Mouse (Mus musculus): Measurements from ENCODE around the gene Mrps26. TPM values are rescaled to one million over a fixed set of nuclear protein-coding genes. Genes with fewer than 3 reads are reported as not detected.

The Mrps26 gene
- polyA plus RNA-seq, 1 experiment = 102 TPM

DNA sequence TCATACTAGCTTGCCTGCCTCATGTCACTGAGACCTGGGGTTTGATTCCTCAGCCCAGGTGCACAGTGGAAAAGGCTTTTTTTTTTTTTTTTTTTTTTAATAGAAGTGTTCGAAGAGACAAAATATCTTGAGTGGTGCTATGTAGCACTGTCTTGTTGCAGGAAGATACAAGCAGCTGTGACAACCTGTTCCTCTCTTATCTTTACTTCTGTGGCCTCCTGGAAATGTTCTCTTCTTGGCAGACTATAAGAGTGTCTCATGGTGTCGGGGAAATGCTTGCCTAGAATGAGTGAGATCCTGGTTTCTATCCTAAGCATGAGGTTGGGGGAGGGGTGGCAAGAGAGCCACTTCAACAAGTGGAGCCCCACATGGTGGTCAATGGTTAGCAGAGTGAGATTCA, 24.8 kb downstream of the Mrps26 start:
- Histone ChIP-seq H3K79me3 (ENCODE audit: low read depth) (no peaks in the 10 kb centered on the region), H3K27me3 (ENCODE audit: control insufficient read depth, insufficient read depth, insufficient read length) (no peaks in the 10 kb centered on the region), H3ac (ENCODE audit: control insufficient read depth, insufficient read length, low read depth) (no peak overlapping the region), H3K4me3 (ENCODE audit: insufficient read depth, poor library complexity, severe bottlenecking) (no peak overlapping the region), H3K36me3 (ENCODE audit: control insufficient read depth, insufficient read depth) (peaks cover 16% of the 10 kb centered on the region), H3K79me2 (ENCODE audit: control insufficient read depth, insufficient read depth) (no peaks in the 10 kb centered on the region)
- TF ChIP-seq CTCF (IDR thresholded peaks at IDR 0.05; ENCODE audit: control insufficient read depth, insufficient read depth, insufficient read length) (no peak), MYOD1 (IDR thresholded peaks at IDR 0.05; ENCODE audit: control insufficient read depth, insufficient read length, low read depth) (no peak), CEBPB (IDR thresholded peaks at IDR 0.05; ENCODE audit: low read depth) (no peak), USF1 (IDR thresholded peaks at IDR 0.05; ENCODE audit: low read depth) (no peak), MYOG (IDR thresholded peaks at IDR 0.05; ENCODE audit: control insufficient read depth, extremely low read depth, insufficient read length) (no peak), MAX (IDR thresholded peaks at IDR 0.05) (no peak), FOSL1 (IDR thresholded peaks at IDR 0.05; ENCODE audit: insufficient read depth, low read length, poor library complexity, severe bottlenecking) (no peak)

- no peak for TF ChIP-seq MYOD1 (IDR thresholded peaks at IDR 0.05; ENCODE audit: control insufficient read depth, insufficient read length, low read depth)
- no peak for TF ChIP-seq MAX (IDR thresholded peaks at IDR 0.05)
- no peak for TF ChIP-seq USF1 (IDR thresholded peaks at IDR 0.05; ENCODE audit: low read depth)
- no peak for TF ChIP-seq MYOG (IDR thresholded peaks at IDR 0.05; ENCODE audit: control insufficient read depth, extremely low read depth, insufficient read length)
- TF ChIP-seq FOSL1 (IDR thresholded peaks at IDR 0.05; ENCODE audit: insufficient read depth, low read length, poor library complexity, severe bottlenecking) = no peak
- no peak for TF ChIP-seq CEBPB (IDR thresholded peaks at IDR 0.05; ENCODE audit: low read depth)
- peaks cover 20% of the 10 kb centered on the region for H3K36me3 ChIP-seq (ENCODE audit: control insufficient read depth, insufficient read depth)
- H3ac ChIP-seq (ENCODE audit: control insufficient read depth, insufficient read length, low read depth) = no peak overlapping the region
- no peaks in the 10 kb centered on the region for H3K27me3 ChIP-seq (ENCODE audit: control insufficient read depth, insufficient read depth, insufficient read length)
- no peak overlapping the region for H3K4me3 ChIP-seq (ENCODE audit: insufficient read depth, poor library complexity, severe bottlenecking)
- H3K79me2 ChIP-seq (ENCODE audit: control insufficient read depth, insufficient read depth) = no peaks in the 10 kb centered on the region
- H3K79me3 ChIP-seq (ENCODE audit: low read depth) = no peaks in the 10 kb centered on the region
Observed at GRCm38 (mm10) chr2:130589157-130589556, 25.6 kb downstream of the Mrps26 start.

DNA sequence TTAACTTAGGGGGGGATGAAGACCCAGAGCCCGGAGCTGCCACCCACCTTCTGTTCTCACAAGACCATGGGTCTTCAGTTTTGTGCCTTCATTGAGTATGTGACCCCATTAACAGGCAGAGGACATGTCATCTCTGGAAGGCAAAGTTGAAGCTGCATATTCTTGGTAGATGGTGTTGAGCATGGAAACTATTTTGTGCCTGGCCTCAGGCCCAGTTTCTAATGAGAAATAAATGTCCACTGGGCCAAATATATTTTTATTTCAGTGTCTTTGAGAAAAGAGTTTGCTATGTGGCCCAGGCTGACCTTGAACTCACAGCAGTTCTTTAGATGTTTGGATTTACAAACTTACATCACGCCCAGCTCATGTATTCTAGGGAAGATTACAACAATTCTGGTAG, 26.2 kb downstream of the Mrps26 start:
- Histone ChIP-seq H3K4me3 (ENCODE audit: insufficient read depth, poor library complexity, severe bottlenecking) (no peak overlapping the region), H3K36me3 (ENCODE audit: control insufficient read depth, insufficient read depth) (peaks cover 20% of the 10 kb centered on the region), H3K79me2 (ENCODE audit: control insufficient read depth, insufficient read depth) (no peaks in the 10 kb centered on the region)

GRCm38 (mm10) chr2:130591016-130591415, 27.5 kb downstream of the Mrps26 start:
- TF ChIP-seq MYOG (IDR thresholded peaks at IDR 0.05; ENCODE audit: control insufficient read depth, extremely low read depth, insufficient read length) (no peak), MAX (IDR thresholded peaks at IDR 0.05) (no peak), CTCF (IDR thresholded peaks at IDR 0.05; ENCODE audit: control insufficient read depth, insufficient read depth, insufficient read length) (no peak), MYOD1 (IDR thresholded peaks at IDR 0.05; ENCODE audit: control insufficient read depth, insufficient read length, low read depth) (no peak), USF1 (IDR thresholded peaks at IDR 0.05; ENCODE audit: low read depth) (no peak), CEBPB (IDR thresholded peaks at IDR 0.05; ENCODE audit: low read depth) (no peak), FOSL1 (IDR thresholded peaks at IDR 0.05; ENCODE audit: insufficient read depth, low read length, poor library complexity, severe bottlenecking) (no peak)
- no peaks in the 10 kb centered on the region for H3K79me3 ChIP-seq (ENCODE audit: low read depth)
- no peaks in the 10 kb centered on the region for H3K27me3 ChIP-seq (ENCODE audit: control insufficient read depth, insufficient read depth, insufficient read length)
- H3K4me3 ChIP-seq (ENCODE audit: insufficient read depth, poor library complexity, severe bottlenecking) = no peak overlapping the region
- H3ac ChIP-seq (ENCODE audit: control insufficient read depth, insufficient read length, low read depth) = no peak overlapping the region
- peaks cover 27% of the 10 kb centered on the region for H3K36me3 ChIP-seq (ENCODE audit: control insufficient read depth, insufficient read depth)
- no peaks in the 10 kb centered on the region for H3K79me2 ChIP-seq (ENCODE audit: control insufficient read depth, insufficient read depth)

More for the DNA sequence above, 26.2 kb downstream of the Mrps26 start:
- TF ChIP-seq CTCF (IDR thresholded peaks at IDR 0.05; ENCODE audit: control insufficient read depth, insufficient read depth, insufficient read length) (no peak), MAX (IDR thresholded peaks at IDR 0.05) (no peak), MYOD1 (IDR thresholded peaks at IDR 0.05; ENCODE audit: control insufficient read depth, insufficient read length, low read depth) (no peak), MYOG (IDR thresholded peaks at IDR 0.05; ENCODE audit: control insufficient read depth, extremely low read depth, insufficient read length) (no peak), USF1 (IDR thresholded peaks at IDR 0.05; ENCODE audit: low read depth) (no peak), FOSL1 (IDR thresholded peaks at IDR 0.05; ENCODE audit: insufficient read depth, low read length, poor library complexity, severe bottlenecking) (no peak), CEBPB (IDR thresholded peaks at IDR 0.05; ENCODE audit: low read depth) (no peak)
- Histone ChIP-seq H3ac (ENCODE audit: control insufficient read depth, insufficient read length, low read depth) (no peak overlapping the region), H3K79me3 (ENCODE audit: low read depth) (no peaks in the 10 kb centered on the region), H3K27me3 (ENCODE audit: control insufficient read depth, insufficient read depth, insufficient read length) (no peaks in the 10 kb centered on the region)

DNA sequence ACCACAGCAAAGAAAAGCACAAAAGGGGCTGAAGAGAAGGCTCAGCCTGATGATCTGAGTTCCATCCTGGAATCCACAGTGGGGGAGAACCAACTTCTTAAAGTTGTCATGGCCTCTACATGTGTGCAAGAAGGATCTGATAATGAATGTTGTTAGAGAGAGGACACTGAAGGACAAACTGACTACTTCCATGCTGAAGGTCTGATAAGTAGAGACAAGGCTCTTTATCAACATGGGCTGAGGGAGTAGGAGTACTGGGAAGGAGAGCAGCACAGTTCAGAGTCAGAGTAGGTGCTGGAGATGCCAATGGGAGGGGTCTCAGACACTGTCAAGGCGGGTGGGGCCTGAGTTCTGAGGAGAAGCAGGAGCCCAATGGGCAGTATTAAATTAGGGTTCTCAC, 32.1 kb downstream of the Mrps26 start:
- Histone ChIP-seq H3K4me3 (ENCODE audit: insufficient read depth, poor library complexity, severe bottlenecking) (no peak overlapping the region), H3ac (ENCODE audit: control insufficient read depth, insufficient read length, low read depth) (no peak overlapping the region), H3K36me3 (ENCODE audit: control insufficient read depth, insufficient read depth) (peaks cover 43% of the 10 kb centered on the region), H3K79me2 (ENCODE audit: control insufficient read depth, insufficient read depth) (no peaks in the 10 kb centered on the region), H3K27me3 (ENCODE audit: control insufficient read depth, insufficient read depth, insufficient read length) (no peaks in the 10 kb centered on the region), H3K79me3 (ENCODE audit: low read depth) (no peaks in the 10 kb centered on the region)
- TF ChIP-seq CEBPB (IDR thresholded peaks at IDR 0.05; ENCODE audit: low read depth) = no peak
- no peak for TF ChIP-seq USF1 (IDR thresholded peaks at IDR 0.05; ENCODE audit: low read depth)
- TF ChIP-seq MAX (IDR thresholded peaks at IDR 0.05) = no peak
- TF ChIP-seq MYOD1 (IDR thresholded peaks at IDR 0.05; ENCODE audit: control insufficient read depth, insufficient read length, low read depth) = no peak
- TF ChIP-seq MYOG (IDR thresholded peaks at IDR 0.05; ENCODE audit: control insufficient read depth, extremely low read depth, insufficient read length) = no peak
- no peak for TF ChIP-seq FOSL1 (IDR thresholded peaks at IDR 0.05; ENCODE audit: insufficient read depth, low read length, poor library complexity, severe bottlenecking)
- TF ChIP-seq CTCF (IDR thresholded peaks at IDR 0.05; ENCODE audit: control insufficient read depth, insufficient read depth, insufficient read length) = no peak

- H3K27me3 ChIP-seq (ENCODE audit: control insufficient read depth, insufficient read depth, insufficient read length) = no peaks in the 10 kb centered on the region
- no peak overlapping the region for H3K4me3 ChIP-seq (ENCODE audit: insufficient read depth, poor library complexity, severe bottlenecking)
- H3K36me3 ChIP-seq (ENCODE audit: control insufficient read depth, insufficient read depth) = peaks cover 50% of the 10 kb centered on the region
- no peaks in the 10 kb centered on the region for H3K79me2 ChIP-seq (ENCODE audit: control insufficient read depth, insufficient read depth)
- H3ac ChIP-seq (ENCODE audit: control insufficient read depth, insufficient read length, low read depth) = no peak overlapping the region
- no peaks in the 10 kb centered on the region for H3K79me3 ChIP-seq (ENCODE audit: low read depth)
- TF ChIP-seq CTCF (IDR thresholded peaks at IDR 0.05; ENCODE audit: control insufficient read depth, insufficient read depth, insufficient read length) (no peak), USF1 (IDR thresholded peaks at IDR 0.05; ENCODE audit: low read depth) (no peak), MYOD1 (IDR thresholded peaks at IDR 0.05; ENCODE audit: control insufficient read depth, insufficient read length, low read depth) (no peak)
Observed at GRCm38 (mm10) chr2:130597601-130598010, 34.1 kb downstream of the Mrps26 start.

All from C2C12 (cell line).